Mouse (Mus musculus) hindbrain, postnatal 0 days (tissue): ENCODE data around the gene Heatr5a. TPM values are rescaled to one million over a fixed set of nuclear protein-coding genes. Genes with fewer than 3 reads are reported as not detected.

ENCODE experiments used
- ATAC-seq: fragments of 200-750 bp; cut with Nextera tagmentation; 2 replicates; pipeline ENCODE4 v1.8.0; 2017; ENCODE audit warnings: mild to moderate bottlenecking, moderate TSS enrichment, moderate library complexity
- DNase-seq: peaks from one replicate; pipeline ENCODE4 v3.0.0-alpha.2; 2015; ENCODE audit warnings: low spot score
- H3K27ac ChIP-seq: fragments of 300-500 bp; sonication (generic); 2 replicates; pipeline ENCODE4 v1.5.1; 2014; ENCODE audit warnings: mild to moderate bottlenecking
- H3K27me3 ChIP-seq: fragments of 300-500 bp; sonication (generic); 2 replicates; pipeline ENCODE4 v1.6.1; 2014; ENCODE audit warnings: low read length, mixed read lengths; ENCODE audit not compliant: insufficient read depth
- H3K36me3 ChIP-seq: fragments of 300-500 bp; sonication (generic); 2 replicates; pipeline ENCODE4 v1.6.1; 2014; ENCODE audit warnings: low read length, mixed read lengths; ENCODE audit not compliant: insufficient read depth
- H3K4me1 ChIP-seq: fragments of 300-500 bp; sonication (generic); 2 replicates; pipeline ENCODE4 v1.6.1; 2014; ENCODE audit warnings: antibody characterized with exemption, low read length, mixed read lengths; ENCODE audit not compliant: insufficient read depth
- H3K4me2 ChIP-seq: fragments of 300-500 bp; sonication (generic); 2 replicates; pipeline ENCODE4 v1.6.1; 2014; ENCODE audit warnings: low read depth, mild to moderate bottlenecking, low read length, moderate library complexity, mixed read lengths
- H3K4me3 ChIP-seq: fragments of 300-500 bp; sonication (generic); 2 replicates; pipeline ENCODE4 v1.5.1; 2014; ENCODE audit warnings: low read length
- H3K9ac ChIP-seq: fragments of 300-500 bp; sonication (generic); replicated peaks from 2 replicates; pipeline ENCODE4 v1.6.1; 2014; ENCODE audit warnings: mild to moderate bottlenecking, low read length, moderate library complexity, mixed read lengths
- H3K9me3 ChIP-seq: fragments of 300-500 bp; sonication (generic); 2 replicates; pipeline ENCODE4 v1.6.1; 2016; ENCODE audit warnings: low read length, mixed read lengths
- CTCF ChIP-seq: IDR thresholded peaks from 2 replicates; pipeline ENCODE4 v1.5.1; 2016; ENCODE audit warnings: antibody characterized with exemption, control low read depth, low read depth
- WGBS: fragments of 180-500 bp; shearing (Covaris S2); extraction: QIAGEN DNeasy Blood & Tissue Kit; methylation state at CpG from one replicate; pipeline ENCODE4 v1.1.7; 2014; 5-methylcytosine and 5-hydroxymethylcytosine counted together
- polyA plus RNA-seq: library from polyadenylated mRNA; unstranded; fragments of >200 nt; fragmentation: Nextera tagmentation; extraction: Ambion mirVana; gene quantifications from 2 replicates; pipeline ENCODE4 v1.2.1, GENCODE M21; 2015
- total RNA-seq: library from RNA; depleted of rRNA; stranded (reverse); fragments of >200 nt; gene quantifications from 2 replicates; pipeline ENCODE4 v1.2.3, GENCODE M21; 2014; rRNA removed

The Heatr5a gene
- total RNA-seq (24.6 and 30.8 TPM in 2 replicates), polyA plus RNA-seq (2.7 and 3.2 TPM in 2 replicates)

DNA sequence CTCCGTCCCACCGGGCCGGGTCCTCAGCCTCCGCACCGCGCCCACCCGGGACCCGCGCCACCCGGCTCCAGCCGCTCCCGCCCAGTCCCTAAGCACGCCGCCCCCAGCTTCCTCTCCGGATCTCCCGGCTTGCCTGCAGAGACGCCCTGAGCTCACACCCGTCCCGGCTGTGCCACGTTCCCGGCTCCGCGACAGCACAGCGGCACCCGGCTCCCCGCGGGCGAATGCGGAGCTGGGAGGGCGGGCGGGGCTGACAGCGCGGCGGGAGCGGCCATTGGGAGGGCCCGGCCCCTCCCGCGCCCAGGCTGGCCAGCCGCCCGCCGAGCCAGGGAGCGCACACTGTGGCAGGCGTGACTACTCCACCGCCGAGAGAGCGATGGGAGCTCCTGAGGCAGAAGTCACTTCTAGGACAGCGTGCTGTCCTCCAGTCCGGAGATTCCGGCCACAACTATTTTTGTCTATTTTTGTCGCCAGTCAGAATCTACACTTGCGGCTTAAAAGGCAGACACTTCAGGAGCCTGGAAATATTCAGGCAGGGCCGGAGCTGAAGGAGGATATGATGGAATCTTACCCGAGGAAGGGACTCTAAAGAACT lies at the start of gene Heatr5a:
TSS of gene Heatr5a (minus strand) at position 252 of the 595 bp plus-strand sequence.
- peak within 1 kb of the TSS; percentile 78 for H3K27ac ChIP-seq
- ATAC-seq = peak; percentile 97
- WGBS = 1% methylated on average over 48 of the region's 53 CpGs
- peaks cover 8% of the 10 kb centered on the region; the same call in 1 of the 2 replicates for H3K4me1 ChIP-seq
- H3K9me3 ChIP-seq = no peaks in the 10 kb centered on the region
- peak within 1 kb of the TSS; percentile 98 for H3K4me3 ChIP-seq
- no peaks in the 10 kb centered on the region for H3K36me3 ChIP-seq
- no peak for TF ChIP-seq CTCF
- H3K4me2 ChIP-seq = peak within 1 kb of the TSS; percentile 63
- H3K9ac ChIP-seq = peak within 1 kb of the TSS; percentile 77
- no peaks in the 10 kb centered on the region for H3K27me3 ChIP-seq
- DNase-seq = peak; percentile 93

DNA sequence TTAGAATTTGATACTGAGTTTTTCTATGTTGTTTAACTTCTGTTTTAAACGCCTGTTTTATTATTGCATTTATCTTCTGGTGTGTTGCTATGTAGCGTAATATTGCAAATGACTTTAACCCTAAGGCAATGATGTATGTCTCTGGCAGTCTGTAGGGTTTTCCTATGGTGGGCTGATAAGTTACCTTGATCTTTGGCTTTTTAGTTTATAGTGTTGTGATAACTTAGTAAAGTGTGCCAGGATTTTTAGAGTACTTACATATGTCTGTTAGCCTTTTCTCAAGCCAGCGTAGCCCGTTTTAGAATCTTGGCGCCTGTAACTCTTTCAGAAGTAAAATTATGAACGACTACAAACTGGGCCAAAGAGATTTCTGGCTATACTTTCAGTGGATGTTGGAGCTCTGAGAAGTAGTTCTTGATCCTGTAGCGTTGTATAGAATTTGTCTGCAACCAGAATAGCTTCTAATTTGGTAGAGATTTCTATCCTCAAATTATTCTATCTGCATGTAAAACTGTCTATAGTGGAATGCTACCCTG lies 43.4 kb upstream of the Heatr5a start:
- H3K36me3 ChIP-seq = no peaks in the 10 kb centered on the region
- H3K9me3 ChIP-seq = no peaks in the 10 kb centered on the region
- no peak overlapping the region for H3K4me3 ChIP-seq
- TF ChIP-seq CTCF = no peak
- DNase-seq (no peak), ATAC-seq (no peak)
- H3K4me1 ChIP-seq = no peaks in the 10 kb centered on the region
- no peaks in the 10 kb centered on the region for H3K27me3 ChIP-seq
- no peak overlapping the region for H3K4me2 ChIP-seq
- H3K27ac ChIP-seq = no peak overlapping the region
- H3K9ac ChIP-seq = no peak overlapping the region
- WGBS = 93% methylated on average over 7 of the region's 7 CpGs

DNA sequence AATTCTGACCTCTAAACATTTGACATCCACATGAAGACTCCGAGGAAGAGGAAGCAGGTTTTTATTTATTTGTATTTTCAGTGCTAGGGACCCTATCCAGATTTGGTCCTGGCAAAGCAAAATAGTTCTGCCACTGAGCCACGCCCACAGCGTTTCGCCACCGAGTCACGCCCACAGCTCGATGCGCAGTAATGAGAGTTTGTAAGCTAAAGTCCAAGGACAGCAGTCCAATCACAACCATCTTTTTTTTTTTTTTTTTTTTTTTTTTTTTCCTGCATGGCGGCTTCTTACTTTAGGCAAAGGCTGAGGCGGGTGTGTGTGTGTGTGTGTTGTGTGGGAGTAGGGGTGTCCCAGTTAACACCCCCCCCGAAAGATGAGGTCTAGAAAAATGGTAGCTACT lies 42.9 kb upstream of the Heatr5a start:
- Histone ChIP-seq H3K4me3 (no peak overlapping the region), H3K4me1 (no peaks in the 10 kb centered on the region), H3K27me3 (no peaks in the 10 kb centered on the region), H3K9me3 (no peaks in the 10 kb centered on the region), H3K36me3 (no peaks in the 10 kb centered on the region), H3K9ac (no peak overlapping the region), H3K4me2 (no peak overlapping the region), H3K27ac (no peak overlapping the region)
- 86% methylated on average over 11 of the region's 11 CpGs for WGBS
- no peak for TF ChIP-seq CTCF
- ATAC-seq (no peak), DNase-seq (no peak)

DNA sequence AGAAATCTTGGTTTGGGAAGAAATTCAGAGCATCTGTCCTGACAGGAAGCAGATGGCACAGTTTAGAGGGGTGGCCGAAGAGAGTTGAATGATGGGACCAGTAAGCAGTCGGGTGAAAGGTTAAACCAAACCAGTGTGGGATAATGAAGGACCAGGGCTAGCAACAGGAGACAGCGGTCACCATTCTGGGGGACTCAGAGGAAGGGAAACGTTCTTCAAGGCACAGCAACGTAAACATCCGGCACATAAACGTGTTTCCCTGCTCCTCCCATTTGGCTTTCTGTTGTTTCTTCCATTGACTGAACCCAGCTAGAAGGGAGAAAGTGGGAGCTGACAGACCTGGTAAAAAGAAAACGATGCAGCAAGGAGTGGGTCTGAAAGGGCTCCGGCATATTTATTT lies 42.2 kb upstream of the Heatr5a start:
- no peak overlapping the region for H3K27ac ChIP-seq
- H3K27me3 ChIP-seq = no peaks in the 10 kb centered on the region
- 56% methylated on average over 9 of the region's 9 CpGs for WGBS
- no peak overlapping the region for H3K4me2 ChIP-seq
- H3K4me1 ChIP-seq = no peaks in the 10 kb centered on the region
- DNase-seq = no peak
- H3K9me3 ChIP-seq = no peaks in the 10 kb centered on the region
- H3K9ac ChIP-seq = no peak overlapping the region
- H3K36me3 ChIP-seq = no peaks in the 10 kb centered on the region
- H3K4me3 ChIP-seq = no peak overlapping the region
- ATAC-seq = no peak
- no peak for TF ChIP-seq CTCF

DNA sequence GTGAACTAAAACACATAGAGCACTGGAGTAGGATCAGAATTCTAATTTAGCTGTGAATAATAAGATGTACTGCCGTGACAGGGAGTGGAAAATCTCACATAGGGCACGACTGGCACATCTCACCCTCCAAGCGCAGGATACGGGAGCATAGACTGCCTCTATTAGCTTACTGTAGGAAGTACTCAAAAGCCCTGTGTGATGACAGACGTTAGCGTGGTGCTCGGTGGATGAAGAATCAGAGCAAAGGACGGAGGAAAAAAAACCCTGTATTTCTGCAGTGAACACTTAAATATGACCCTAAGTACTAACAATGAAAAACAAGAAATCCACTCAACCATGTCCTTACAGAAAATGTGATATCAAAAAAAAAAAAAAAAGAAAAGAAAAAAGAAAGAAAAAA lies 41.0 kb upstream of the Heatr5a start:
- Histone ChIP-seq H3K9ac (no peak overlapping the region), H3K9me3 (no peaks in the 10 kb centered on the region), H3K27ac (no peak overlapping the region), H3K4me3 (no peak overlapping the region), H3K27me3 (no peaks in the 10 kb centered on the region), H3K4me2 (no peak overlapping the region), H3K4me1 (no peaks in the 10 kb centered on the region), H3K36me3 (no peaks in the 10 kb centered on the region)
- DNase-seq = no peak
- TF ChIP-seq CTCF = no peak
- 78% methylated on average over 8 of the region's 8 CpGs for WGBS
- no peak for ATAC-seq

DNA sequence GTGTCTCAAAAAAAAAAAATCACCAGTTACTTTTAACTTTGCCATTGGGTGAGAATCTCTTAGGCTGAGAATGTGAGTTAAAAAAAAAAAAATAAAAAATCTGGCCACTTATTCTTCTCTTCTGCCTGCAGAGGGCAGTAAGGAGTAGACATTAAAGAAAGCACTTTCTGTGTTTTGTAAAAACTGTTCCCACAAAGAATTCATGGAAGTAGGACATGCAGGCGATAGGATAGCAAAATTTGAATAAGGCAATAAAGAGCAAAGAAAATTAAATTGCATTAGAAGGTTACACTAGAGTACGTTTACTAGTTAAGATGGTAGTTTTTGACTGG lies 39.5 kb upstream of the Heatr5a start:
- Histone ChIP-seq H3K27ac (no peak overlapping the region), H3K9ac (peak overlapping the region; percentile 40; the same call in 1 of the 2 replicates)

More for the DNA sequence above, 39.5 kb upstream of the Heatr5a start:
- 37% methylated on average over 2 of the region's 2 CpGs for WGBS
- TF ChIP-seq CTCF = peak; percentile 73
- Histone ChIP-seq H3K4me1 (no peaks in the 10 kb centered on the region), H3K4me2 (peak overlapping the region; percentile 57), H3K9me3 (no peaks in the 10 kb centered on the region), H3K27me3 (no peaks in the 10 kb centered on the region), H3K36me3 (no peaks in the 10 kb centered on the region), H3K4me3 (peak overlapping the region; percentile 32)
- ATAC-seq (no peak), DNase-seq (peak; percentile 81)
